Mouse (Mus musculus) forebrain, postnatal 0 days (tissue): ENCODE measurements around the gene Prdm4. TPM values are rescaled to one million over a fixed set of nuclear protein-coding genes. Genes with fewer than 3 reads are reported as not detected.

Experiments
- ATAC-seq: fragments of 200-750 bp; cut with Nextera tagmentation; 2 replicates; pipeline ENCODE4 v1.8.0; 2017; ENCODE audit warnings: mild to moderate bottlenecking, moderate library complexity
- DNase-seq: peaks from one replicate; pipeline ENCODE4 v3.0.0-alpha.2; 2015
- H3K27ac ChIP-seq: fragments of 300-500 bp; sonication (generic); 2 replicates; pipeline ENCODE4 v1.5.1; 2014; ENCODE audit warnings: low read depth, mild to moderate bottlenecking, antibody characterized with exemption, low read length, moderate library complexity, mixed read lengths
- H3K27me3 ChIP-seq: fragments of 300-500 bp; sonication (generic); 2 replicates; pipeline ENCODE4 v1.6.1; 2014; ENCODE audit warnings: mild to moderate bottlenecking, low read length, mixed read lengths; ENCODE audit not compliant: insufficient read depth
- H3K36me3 ChIP-seq: fragments of 300-500 bp; sonication (generic); 2 replicates; pipeline ENCODE4 v1.6.1; 2014; ENCODE audit warnings: mild to moderate bottlenecking, moderate library complexity; ENCODE audit not compliant: insufficient read depth
- H3K4me1 ChIP-seq: fragments of 300-500 bp; sonication (generic); 2 replicates; pipeline ENCODE4 v1.6.1; 2014; ENCODE audit warnings: antibody characterized with exemption; ENCODE audit not compliant: insufficient read depth
- H3K4me2 ChIP-seq: fragments of 300-500 bp; sonication (generic); 2 replicates; pipeline ENCODE4 v1.6.1; 2014; ENCODE audit warnings: low read depth, mild to moderate bottlenecking, moderate library complexity
- H3K4me3 ChIP-seq: fragments of 300-500 bp; sonication (generic); 2 replicates; pipeline ENCODE4 v1.5.1; 2014; ENCODE audit warnings: low read depth, low read length, mixed read lengths
- H3K9ac ChIP-seq: fragments of 300-500 bp; sonication (generic); 2 replicates; pipeline ENCODE4 v1.6.1; 2014; ENCODE audit warnings: mild to moderate bottlenecking
- H3K9me3 ChIP-seq: fragments of 300-500 bp; sonication (generic); 2 replicates; pipeline ENCODE4 v1.6.1; 2016; ENCODE audit warnings: low read length
- CTCF ChIP-seq: sonication (generic); IDR thresholded peaks from 2 replicates; pipeline ENCODE4 v1.5.1; 2016; ENCODE audit warnings: antibody characterized with exemption, control low read depth, low read depth
- WGBS: fragments of 180-500 bp; shearing (Covaris S2); extraction: QIAGEN DNeasy Blood & Tissue Kit; methylation state at CpG from one replicate; pipeline ENCODE4 v1.1.7; 2014; 5-methylcytosine and 5-hydroxymethylcytosine counted together
- polyA plus RNA-seq: library from polyadenylated mRNA; unstranded; fragments of >200 nt; fragmentation: Nextera tagmentation; extraction: Ambion mirVana; gene quantifications from 2 replicates; pipeline ENCODE4 v1.2.1, GENCODE M21; 2015
- total RNA-seq: library from RNA; depleted of rRNA; stranded (reverse); fragments of >200 nt; gene quantifications from 2 replicates; pipeline ENCODE4 v1.2.3, GENCODE M21; 2014

The Prdm4 gene
- total and polyA plus RNA-seq, 2 experiments from 2014 or later: 14.6 to 65.0 TPM

GRCm38 (mm10) chr10:85954429-85954828, 37.5 kb upstream of the Prdm4 start:
- no peak overlapping the region for H3K27ac ChIP-seq
- no peak overlapping the region for H3K4me3 ChIP-seq
- DNase-seq (no peak), ATAC-seq (no peak)
- H3K27me3 ChIP-seq: no peaks in the 10 kb centered on the region
- H3K4me2 ChIP-seq: no peak overlapping the region
- no peak overlapping the region for H3K9ac ChIP-seq
- 76% methylated on average over 2 of the region's 2 CpGs for WGBS
- no peaks in the 10 kb centered on the region for H3K9me3 ChIP-seq
- H3K4me1 ChIP-seq: 0 out of 2 replicates have a peak, but pooled peaks cover 4% of the 10 kb centered on the region
- TF ChIP-seq CTCF: no peak
- peaks cover 50% of the 10 kb centered on the region for H3K36me3 ChIP-seq

GRCm38 (mm10) chr10:85953401-85953800, 36.5 kb upstream of the Prdm4 start:
- ATAC-seq (no peak), DNase-seq (no peak)
- H3K27ac ChIP-seq: no peak overlapping the region
- no peaks in the 10 kb centered on the region for H3K27me3 ChIP-seq
- no peak overlapping the region for H3K9ac ChIP-seq
- no peak overlapping the region for H3K4me3 ChIP-seq
- 0 out of 2 replicates have a peak, but pooled peaks cover 4% of the 10 kb centered on the region for H3K4me1 ChIP-seq
- no peak overlapping the region for H3K4me2 ChIP-seq
- TF ChIP-seq CTCF: no peak
- no peaks in the 10 kb centered on the region for H3K9me3 ChIP-seq
- peaks cover 61% of the 10 kb centered on the region for H3K36me3 ChIP-seq
- 80% methylated on average over 3 of the region's 3 CpGs for WGBS

DNA sequence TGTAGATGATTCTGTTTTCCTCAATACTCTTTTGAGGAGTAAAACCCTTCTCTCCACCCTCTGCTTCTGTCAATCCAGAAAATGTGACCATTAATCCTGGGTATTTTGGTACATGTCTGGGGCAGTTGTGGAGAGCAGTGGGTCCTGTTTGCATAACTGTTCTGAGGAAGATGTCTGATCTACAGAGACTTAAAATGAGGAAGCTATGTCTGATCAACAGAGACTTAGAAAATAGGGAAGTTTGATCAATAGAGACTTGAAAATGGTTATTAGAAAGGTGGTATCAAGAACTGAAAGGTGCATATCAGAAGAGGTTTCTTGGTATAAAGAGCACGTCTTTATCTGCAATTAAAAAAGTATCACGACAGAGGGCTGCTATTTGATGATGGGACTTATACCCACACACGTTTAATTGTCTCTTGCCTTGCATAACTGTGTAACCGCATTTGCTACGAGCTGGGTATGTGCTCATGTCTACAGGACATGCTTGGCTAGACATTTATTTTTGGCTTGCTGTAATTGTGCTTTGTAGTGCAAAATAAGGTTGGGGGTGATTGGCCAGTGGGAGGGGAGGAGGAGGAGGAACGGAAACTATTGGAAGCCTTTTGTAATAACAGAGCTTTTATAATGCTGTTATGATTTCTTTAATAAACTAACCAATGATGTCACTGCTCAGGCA, 35.0 kb upstream of the Prdm4 start:
- H3K4me1 ChIP-seq: 0 out of 2 replicates have a peak, but pooled peaks cover 4% of the 10 kb centered on the region
- 83% methylated on average over 6 of the region's 6 CpGs for WGBS
- TF ChIP-seq CTCF: no peak
- DNase-seq (no peak), ATAC-seq (no peak)
- no peak overlapping the region for H3K4me3 ChIP-seq
- no peak overlapping the region for H3K4me2 ChIP-seq
- peaks cover 70% of the 10 kb centered on the region for H3K36me3 ChIP-seq
- no peaks in the 10 kb centered on the region for H3K9me3 ChIP-seq
- no peak overlapping the region for H3K9ac ChIP-seq
- H3K27ac ChIP-seq: no peak overlapping the region
- H3K27me3 ChIP-seq: no peaks in the 10 kb centered on the region

DNA sequence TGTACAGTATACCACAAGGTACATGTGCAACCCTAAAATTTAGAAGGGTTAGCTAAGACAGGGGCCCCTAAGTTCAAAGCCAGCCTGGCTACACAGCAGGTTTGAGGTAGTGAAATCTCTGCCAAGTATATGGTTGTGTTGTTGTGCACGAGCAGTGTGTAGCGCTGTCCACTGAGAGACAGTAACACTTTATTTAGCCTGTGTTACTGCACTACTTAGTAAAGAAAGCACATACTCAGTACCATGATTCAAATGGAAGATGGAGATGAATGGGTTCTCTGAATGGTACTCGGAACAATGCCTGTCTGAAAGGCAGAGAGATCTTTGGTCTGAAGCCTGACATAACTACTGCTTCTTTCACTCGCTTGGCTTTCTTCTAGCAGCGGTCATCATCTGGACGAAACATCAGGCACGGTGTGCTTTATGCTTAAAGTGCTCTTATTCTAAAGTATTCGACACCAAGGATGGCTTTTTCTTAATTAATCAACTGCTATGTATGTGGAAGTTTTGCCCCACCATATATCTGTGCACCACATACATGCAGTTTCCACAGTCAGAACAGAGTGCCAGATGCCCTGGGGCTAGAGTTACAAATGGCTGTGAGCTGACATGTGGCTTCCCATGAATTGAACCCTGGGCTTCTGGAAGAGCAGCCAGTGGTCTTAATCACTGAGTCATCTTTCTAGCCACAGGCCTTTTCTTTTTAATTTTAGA, 31.7 kb upstream of the Prdm4 start:
- TF ChIP-seq CTCF: no peak
- DNase-seq (no peak), ATAC-seq (peak; percentile 34; the same call in 1 of the 2 replicates)
- Histone ChIP-seq H3K9ac (no peak overlapping the region), H3K27me3 (no peaks in the 10 kb centered on the region), H3K9me3 (no peaks in the 10 kb centered on the region), H3K4me2 (no peak overlapping the region), H3K4me3 (no peak overlapping the region), H3K36me3 (peaks cover 82% of the 10 kb centered on the region), H3K27ac (no peak overlapping the region), H3K4me1 (no peaks in the 10 kb centered on the region)
- WGBS: 68% methylated on average over 8 of the region's 8 CpGs

DNA sequence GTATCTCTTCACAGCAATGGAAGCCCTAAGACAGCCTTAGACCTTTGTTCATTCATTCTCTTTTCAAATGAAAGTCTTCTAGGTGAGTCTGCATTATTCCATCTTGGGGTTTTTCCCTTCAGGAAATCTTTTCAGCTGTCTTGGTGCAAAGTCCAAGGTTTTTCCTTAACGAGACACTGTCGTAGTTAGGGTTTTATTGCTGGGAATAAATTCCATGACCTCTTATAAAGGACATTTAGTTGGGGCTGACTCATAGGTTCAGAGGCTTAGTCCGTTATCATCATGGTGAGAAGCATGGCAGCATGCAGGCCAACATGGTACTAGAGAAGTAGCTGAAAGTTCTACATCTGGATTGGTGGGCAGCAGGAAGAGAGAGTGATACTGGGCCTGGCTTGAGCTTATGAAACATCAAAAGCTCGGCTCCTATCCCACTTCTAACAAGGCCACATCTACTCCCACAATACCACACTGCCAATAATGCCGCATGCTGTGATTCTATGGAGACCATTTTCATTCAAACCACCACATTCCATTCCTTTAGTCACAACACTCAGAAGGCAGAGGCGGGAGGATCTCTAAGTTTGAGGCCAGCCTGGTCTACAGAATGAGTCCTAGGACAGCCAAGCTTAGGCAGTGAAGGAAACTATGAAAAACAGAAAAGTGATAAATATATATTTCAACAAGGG, 19.5 kb upstream of the Prdm4 start:
- ATAC-seq: no peak
- H3K27me3 ChIP-seq: no peaks in the 10 kb centered on the region
- H3K4me2 ChIP-seq: no peak overlapping the region
- DNase-seq: no peak
- no peaks in the 10 kb centered on the region for H3K4me1 ChIP-seq
- no peaks in the 10 kb centered on the region for H3K9me3 ChIP-seq
- no peak for TF ChIP-seq CTCF
- H3K4me3 ChIP-seq: no peak overlapping the region
- H3K9ac ChIP-seq: no peak overlapping the region
- peaks cover 49% of the 10 kb centered on the region for H3K36me3 ChIP-seq
- 96% methylated on average over 6 of the region's 6 CpGs for WGBS
- H3K27ac ChIP-seq: no peak overlapping the region

DNA sequence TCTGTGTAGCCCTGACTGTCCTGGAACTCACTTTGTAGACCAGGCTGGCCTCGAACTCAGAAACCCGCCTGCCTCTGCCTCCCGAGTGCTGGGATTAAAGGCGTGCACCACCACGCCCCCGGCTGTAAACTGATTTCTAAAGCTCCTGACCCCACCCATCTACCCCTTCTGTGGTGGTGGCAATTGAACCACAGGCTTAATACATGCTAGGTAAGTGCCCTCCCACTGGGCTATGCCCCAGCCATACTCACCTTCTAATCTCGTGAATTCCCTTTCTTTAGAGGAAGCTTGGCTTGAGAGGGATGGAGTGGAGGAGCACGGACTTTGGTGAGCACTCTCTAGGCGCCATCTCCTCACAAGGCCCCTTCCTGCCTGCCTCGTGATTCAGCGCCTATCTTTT, 13.0 kb upstream of the Prdm4 start:
- peaks cover 15% of the 10 kb centered on the region; the same call in 1 of the 2 replicates for H3K4me1 ChIP-seq
- H3K4me3 ChIP-seq: no peak overlapping the region
- WGBS: 96% methylated on average over 11 of the region's 11 CpGs
- no peak for DNase-seq
- TF ChIP-seq CTCF: no peak
- H3K27me3 ChIP-seq: no peaks in the 10 kb centered on the region
- H3K9ac ChIP-seq: no peak overlapping the region
- no peak for ATAC-seq
- H3K27ac ChIP-seq: no peak overlapping the region
- H3K4me2 ChIP-seq: no peak overlapping the region
- H3K9me3 ChIP-seq: no peaks in the 10 kb centered on the region
- H3K36me3 ChIP-seq: no peaks in the 10 kb centered on the region

DNA sequence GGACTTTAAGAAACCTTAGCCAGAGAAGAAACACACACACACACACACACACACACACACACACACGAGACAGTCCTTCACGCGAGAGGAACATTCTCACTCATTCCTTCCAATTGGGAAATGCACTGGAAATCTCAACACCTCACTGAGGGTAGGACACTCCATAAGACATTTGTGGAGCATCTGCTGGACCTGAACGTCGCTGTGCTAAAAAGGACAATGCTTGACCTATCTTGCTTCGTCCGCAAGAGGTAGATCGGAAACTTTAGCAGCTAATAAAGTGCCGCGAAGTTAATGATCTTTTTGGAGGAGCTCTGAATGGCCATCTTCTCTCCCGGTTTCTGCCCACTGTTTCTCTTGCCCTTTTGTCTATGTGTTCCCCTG, 12.3 kb upstream of the Prdm4 start:
- DNase-seq (peak; percentile 27), ATAC-seq (no peak)
- Histone ChIP-seq H3K9me3 (no peaks in the 10 kb centered on the region), H3K36me3 (no peaks in the 10 kb centered on the region), H3K27ac (no peak overlapping the region), H3K4me3 (peak overlapping the region; percentile 53), H3K4me2 (peak overlapping the region; percentile 85), H3K9ac (peak overlapping the region; percentile 62), H3K27me3 (no peaks in the 10 kb centered on the region), H3K4me1 (peaks cover 15% of the 10 kb centered on the region; the same call in 1 of the 2 replicates)
- 38% methylated on average over 11 of the region's 11 CpGs for WGBS
- no peak for TF ChIP-seq CTCF
